Mouse (Mus musculus): ENCODE data around the gene Vopp1. TPM values are rescaled to one million over a fixed set of nuclear protein-coding genes. Genes with fewer than 3 reads are reported as not detected.

Vopp1 gene
- polyA plus RNA-seq, 1 experiment from 2014 or later = 25.2 TPM

GRCm38 (mm10) chr6:57744974-57745747 is 79.8 kb downstream of the Vopp1 start:
- H3K4me2 ChIP-seq (ENCODE audit: low read depth, low read length) = no peak overlapping the region
- no peak for ATAC-seq (ENCODE audit: low read depth)

GRCm38 (mm10) chr6:57744123-57744522 is 80.8 kb downstream of the Vopp1 start:
- no peak for DNase-seq (ENCODE audit: low spot score)
- no peak for ATAC-seq (ENCODE audit: low read depth)
- H3K4me2 ChIP-seq (ENCODE audit: low read depth, low read length) = no peak overlapping the region

More at GRCm38 (mm10) chr6:57744974-57745747, 79.8 kb downstream of the Vopp1 start:
- no peaks in the 10 kb centered on the region; the same call in 1 of the 2 replicates for H3K9me3 ChIP-seq (ENCODE audit: control insufficient read depth, low read length)
- no peaks in the 10 kb centered on the region for H3K36me3 ChIP-seq (ENCODE audit: control insufficient read depth, insufficient read depth, low read length)
- H3K27me3 ChIP-seq (replicated peaks; ENCODE audit: control insufficient read depth, insufficient read depth, low read length) = no peaks in the 10 kb centered on the region
- DNase-seq (ENCODE audit: low spot score) = no peak
- H3K4me1 ChIP-seq (ENCODE audit: control insufficient read depth, insufficient read depth, low read length) = no peaks in the 10 kb centered on the region
- WGBS = 87% methylated on average over 4 of the region's 4 CpGs
- H3K4me3 ChIP-seq (ENCODE audit: low read depth, low read length) = no peak overlapping the region
- H3K9ac ChIP-seq (ENCODE audit: low read depth, low read length) = no peak overlapping the region
- H3K27ac ChIP-seq (replicated peaks; ENCODE audit: low read depth, low read length) = no peak overlapping the region

GRCm38 (mm10) chr6:57743333-57743732 is 81.6 kb downstream of the Vopp1 start:
- ATAC-seq (ENCODE audit: low read depth) = no peak

More at GRCm38 (mm10) chr6:57744123-57744522, 80.8 kb downstream of the Vopp1 start:
- Histone ChIP-seq H3K4me1 (ENCODE audit: control insufficient read depth, insufficient read depth, low read length) (no peaks in the 10 kb centered on the region), H3K9ac (ENCODE audit: low read depth, low read length) (no peak overlapping the region), H3K27ac (replicated peaks; ENCODE audit: low read depth, low read length) (no peak overlapping the region), H3K9me3 (ENCODE audit: control insufficient read depth, low read length) (no peaks in the 10 kb centered on the region; the same call in 1 of the 2 replicates), H3K4me3 (ENCODE audit: low read depth, low read length) (no peak overlapping the region), H3K36me3 (ENCODE audit: control insufficient read depth, insufficient read depth, low read length) (0 out of 2 replicates have a peak, but pooled peaks cover under 1% of the 10 kb centered on the region), H3K27me3 (replicated peaks; ENCODE audit: control insufficient read depth, insufficient read depth, low read length) (no peaks in the 10 kb centered on the region)
- whole genome bisulfite sequencing = 100% methylated on average over 2 of the region's 2 CpGs

GRCm38 (mm10) chr6:57742749-57743148 is 82.2 kb downstream of the Vopp1 start:
- Histone ChIP-seq H3K27me3 (replicated peaks; ENCODE audit: control insufficient read depth, insufficient read depth, low read length) (no peaks in the 10 kb centered on the region), H3K9ac (ENCODE audit: low read depth, low read length) (no peak overlapping the region), H3K4me3 (ENCODE audit: low read depth, low read length) (no peak overlapping the region), H3K4me2 (ENCODE audit: low read depth, low read length) (no peak overlapping the region), H3K4me1 (ENCODE audit: control insufficient read depth, insufficient read depth, low read length) (no peaks in the 10 kb centered on the region), H3K27ac (replicated peaks; ENCODE audit: low read depth, low read length) (no peak overlapping the region), H3K9me3 (ENCODE audit: control insufficient read depth, low read length) (no peaks in the 10 kb centered on the region), H3K36me3 (ENCODE audit: control insufficient read depth, insufficient read depth, low read length) (peaks cover 11% of the 10 kb centered on the region; the same call in 1 of the 2 replicates)
- WGBS = 90% methylated on average over 1 of the region's 1 CpGs
- ATAC-seq (ENCODE audit: low read depth) (no peak), DNase-seq (ENCODE audit: low spot score) (no peak)

More at GRCm38 (mm10) chr6:57743333-57743732, 81.6 kb downstream of the Vopp1 start:
- WGBS = 67% methylated on average over 2 of the region's 2 CpGs
- no peaks in the 10 kb centered on the region for H3K27me3 ChIP-seq (replicated peaks; ENCODE audit: control insufficient read depth, insufficient read depth, low read length)
- no peak overlapping the region for H3K4me2 ChIP-seq (ENCODE audit: low read depth, low read length)
- H3K9ac ChIP-seq (ENCODE audit: low read depth, low read length) = no peak overlapping the region
- H3K27ac ChIP-seq (replicated peaks; ENCODE audit: low read depth, low read length) = no peak overlapping the region
- peaks cover 6% of the 10 kb centered on the region; the same call in 1 of the 2 replicates for H3K36me3 ChIP-seq (ENCODE audit: control insufficient read depth, insufficient read depth, low read length)
- no peaks in the 10 kb centered on the region; the same call in 1 of the 2 replicates for H3K9me3 ChIP-seq (ENCODE audit: control insufficient read depth, low read length)
- no peak for DNase-seq (ENCODE audit: low spot score)
- H3K4me3 ChIP-seq (ENCODE audit: low read depth, low read length) = no peak overlapping the region
- no peaks in the 10 kb centered on the region for H3K4me1 ChIP-seq (ENCODE audit: control insufficient read depth, insufficient read depth, low read length)

- H3K4me2 ChIP-seq (ENCODE audit: low read depth, low read length) = no peak overlapping the region
- no peak for DNase-seq (ENCODE audit: low spot score)
Observed at GRCm38 (mm10) chr6:57721347-57721746, 103.6 kb downstream of the Vopp1 start.

GRCm38 (mm10) chr6:57711726-57712125 is 113.2 kb downstream of the Vopp1 start:
- 0 out of 2 replicates have a peak, but pooled peaks have one; percentile 30 for ATAC-seq (ENCODE audit: low read depth)
- DNase-seq (ENCODE audit: low spot score) = no peak
- no peak overlapping the region for H3K4me2 ChIP-seq (ENCODE audit: low read depth, low read length)
- no peaks in the 10 kb centered on the region for H3K9me3 ChIP-seq (ENCODE audit: control insufficient read depth, low read length)
- H3K27ac ChIP-seq (replicated peaks; ENCODE audit: low read depth, low read length) = no peak overlapping the region
- WGBS = 14% methylated on average over 1 of the region's 1 CpGs
- H3K9ac ChIP-seq (ENCODE audit: low read depth, low read length) = no peak overlapping the region
- no peaks in the 10 kb centered on the region for H3K4me1 ChIP-seq (ENCODE audit: control insufficient read depth, insufficient read depth, low read length)
- 0 out of 2 replicates have a peak, but pooled peaks cover 8% of the 10 kb centered on the region for H3K36me3 ChIP-seq (ENCODE audit: control insufficient read depth, insufficient read depth, low read length)
- no peaks in the 10 kb centered on the region for H3K27me3 ChIP-seq (replicated peaks; ENCODE audit: control insufficient read depth, insufficient read depth, low read length)
- no peak overlapping the region for H3K4me3 ChIP-seq (ENCODE audit: low read depth, low read length)

More at GRCm38 (mm10) chr6:57721347-57721746, 103.6 kb downstream of the Vopp1 start:
- no peak overlapping the region for H3K27ac ChIP-seq (replicated peaks; ENCODE audit: low read depth, low read length)
- peaks cover 20% of the 10 kb centered on the region for H3K36me3 ChIP-seq (ENCODE audit: control insufficient read depth, insufficient read depth, low read length)
- no peaks in the 10 kb centered on the region for H3K4me1 ChIP-seq (ENCODE audit: control insufficient read depth, insufficient read depth, low read length)
- WGBS = 94% methylated on average over 1 of the region's 1 CpGs
- H3K27me3 ChIP-seq (replicated peaks; ENCODE audit: control insufficient read depth, insufficient read depth, low read length) = no peaks in the 10 kb centered on the region
- no peaks in the 10 kb centered on the region for H3K9me3 ChIP-seq (ENCODE audit: control insufficient read depth, low read length)
- ATAC-seq (ENCODE audit: low read depth) = no peak
- H3K9ac ChIP-seq (ENCODE audit: low read depth, low read length) = no peak overlapping the region
- no peak overlapping the region for H3K4me3 ChIP-seq (ENCODE audit: low read depth, low read length)

GRCm38 (mm10) chr6:57706721-57707120 is 118.2 kb downstream of the Vopp1 start:
- 91% methylated on average over 1 of the region's 1 CpGs for WGBS
- Histone ChIP-seq H3K9ac (ENCODE audit: low read depth, low read length) (no peak overlapping the region), H3K36me3 (ENCODE audit: control insufficient read depth, insufficient read depth, low read length) (no peaks in the 10 kb centered on the region), H3K4me3 (ENCODE audit: low read depth, low read length) (no peak overlapping the region), H3K4me1 (ENCODE audit: control insufficient read depth, insufficient read depth, low read length) (peaks cover 3% of the 10 kb centered on the region; the same call in 1 of the 2 replicates), H3K27ac (replicated peaks; ENCODE audit: low read depth, low read length) (no peak overlapping the region), H3K9me3 (ENCODE audit: control insufficient read depth, low read length) (no peaks in the 10 kb centered on the region), H3K4me2 (ENCODE audit: low read depth, low read length) (no peak overlapping the region), H3K27me3 (replicated peaks; ENCODE audit: control insufficient read depth, insufficient read depth, low read length) (no peaks in the 10 kb centered on the region)
- ATAC-seq (ENCODE audit: low read depth) (no peak), DNase-seq (ENCODE audit: low spot score) (no peak)

- DNase-seq (ENCODE audit: low spot score) = peak; percentile 28
- peak overlapping the region; percentile 98 for H3K27ac ChIP-seq (replicated peaks; ENCODE audit: low read depth, low read length)
- no peaks in the 10 kb centered on the region for H3K27me3 ChIP-seq (replicated peaks; ENCODE audit: control insufficient read depth, insufficient read depth, low read length)
- H3K4me1 ChIP-seq (ENCODE audit: control insufficient read depth, insufficient read depth, low read length) = peaks cover 4% of the 10 kb centered on the region; the same call in 1 of the 2 replicates
- peak overlapping the region; percentile 76 for H3K4me3 ChIP-seq (ENCODE audit: low read depth, low read length)
- peak overlapping the region; percentile 60 for H3K4me2 ChIP-seq (ENCODE audit: low read depth, low read length)
- H3K9me3 ChIP-seq (ENCODE audit: control insufficient read depth, low read length) = no peaks in the 10 kb centered on the region
- no peaks in the 10 kb centered on the region for H3K36me3 ChIP-seq (ENCODE audit: control insufficient read depth, insufficient read depth, low read length)
- H3K9ac ChIP-seq (ENCODE audit: low read depth, low read length) = peak overlapping the region; percentile 88
- 17% methylated on average over 2 of the region's 2 CpGs for WGBS
- 0 out of 2 replicates have a peak, but pooled peaks have one; percentile 12 for ATAC-seq (ENCODE audit: low read depth)
Observed at GRCm38 (mm10) chr6:57703703-57704102, 121.3 kb downstream of the Vopp1 start.

All from embryonic facial prominence, embryonic 14.5 days (tissue).